Mouse (Mus musculus) yolk sac, embryonic 10.5 days (tissue): ENCODE measurements at regions not wholly inside any gene's neighbourhood (a gene's known extent, or its start where the extent isn't known, plus 50 kb on each side); places are given as distances from the start of the nearest gene placed in this dataset.

Source experiments
- DNase-seq: peaks from one replicate; pipeline ENCODE4 v3.0.0-alpha.2; 2017; ENCODE audit warnings: low spot score

DNA sequence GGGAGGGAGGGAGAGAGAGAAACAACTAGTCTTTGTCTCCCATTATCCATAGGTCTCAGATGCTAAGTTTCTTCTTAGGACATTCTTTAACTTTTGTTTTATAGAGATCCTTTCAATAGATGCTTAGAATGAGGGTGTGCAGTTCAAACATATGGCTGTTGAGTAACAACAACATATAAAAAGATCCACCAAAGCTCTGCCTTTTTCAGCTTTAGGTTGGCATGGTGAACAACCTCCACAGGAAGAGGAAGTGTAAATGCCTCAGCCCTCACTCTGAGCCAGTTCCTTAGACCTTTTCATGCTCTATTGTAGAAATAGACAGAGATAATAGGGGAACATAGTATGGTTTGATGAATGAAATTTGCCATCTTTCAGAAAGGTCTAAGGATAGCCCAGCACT lies 326.0 kb downstream of the Fam84a start:
- no peak for DNase-seq

DNA sequence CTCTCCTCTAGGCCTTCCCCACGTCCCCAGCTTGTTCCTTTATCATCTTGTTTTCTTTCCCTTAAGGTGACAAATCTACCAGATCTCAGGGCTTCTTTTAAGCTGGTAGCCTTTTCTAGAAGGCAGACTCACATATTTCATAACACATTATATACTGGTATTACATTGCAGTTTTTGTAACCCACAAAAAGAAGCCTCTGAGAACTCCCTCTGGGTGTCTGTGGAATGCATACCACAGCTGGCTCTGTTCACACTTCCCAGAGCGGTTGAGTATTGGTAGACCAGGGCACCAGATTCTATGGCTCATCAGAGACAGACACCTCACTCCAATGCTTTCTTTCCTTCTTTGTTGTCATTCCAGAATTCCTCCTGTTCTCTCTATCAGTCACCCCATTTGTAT lies 336.4 kb downstream of the Fam84a start:
- no peak for DNase-seq

- DNase-seq, result no peak
These were observed 341.7 kb downstream of the Fam84a start for GRCm38 (mm10) chr12:13810155-13810515.

DNA sequence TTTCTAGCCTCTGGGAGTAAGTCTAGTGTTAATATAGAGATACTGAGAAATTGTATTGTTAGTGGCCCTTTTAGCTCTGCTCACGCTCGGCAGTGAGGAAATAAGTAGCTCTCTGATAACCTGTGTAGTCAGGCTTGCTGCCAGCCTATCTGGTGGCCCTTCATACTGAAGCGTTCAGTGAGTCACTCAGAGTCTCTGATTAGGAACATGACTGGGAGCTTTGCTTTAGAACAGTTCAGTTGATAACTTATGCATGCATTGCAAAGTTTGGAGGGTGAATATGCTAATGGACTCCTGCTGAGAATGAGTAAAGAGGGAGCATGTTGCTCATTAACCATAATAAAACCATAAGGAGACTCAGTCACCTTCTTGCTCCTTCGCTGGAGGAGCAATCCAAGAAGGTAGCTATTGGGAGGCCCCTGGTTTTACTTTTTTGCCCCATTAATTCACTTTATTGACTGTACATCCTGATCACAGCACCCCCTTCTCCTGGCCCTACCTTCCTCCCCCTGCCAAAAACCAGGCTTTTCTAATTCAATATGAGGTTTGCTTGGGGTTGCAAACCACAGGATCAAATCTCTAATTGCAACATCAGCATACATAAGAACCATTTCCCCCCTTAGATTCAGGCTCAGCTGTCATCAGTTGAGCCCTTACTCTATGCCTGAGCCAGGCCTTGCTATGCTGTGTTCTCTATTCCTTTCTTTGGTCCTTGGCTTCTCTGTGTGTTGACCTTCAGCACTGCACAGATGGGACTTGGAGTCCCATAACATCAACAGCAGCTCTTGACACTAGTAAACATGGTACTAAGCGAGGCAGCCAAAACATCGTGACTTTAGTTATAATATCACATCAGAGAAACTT lies 342.3 kb downstream of the Fam84a start:
- no peak for DNase-seq

DNA sequence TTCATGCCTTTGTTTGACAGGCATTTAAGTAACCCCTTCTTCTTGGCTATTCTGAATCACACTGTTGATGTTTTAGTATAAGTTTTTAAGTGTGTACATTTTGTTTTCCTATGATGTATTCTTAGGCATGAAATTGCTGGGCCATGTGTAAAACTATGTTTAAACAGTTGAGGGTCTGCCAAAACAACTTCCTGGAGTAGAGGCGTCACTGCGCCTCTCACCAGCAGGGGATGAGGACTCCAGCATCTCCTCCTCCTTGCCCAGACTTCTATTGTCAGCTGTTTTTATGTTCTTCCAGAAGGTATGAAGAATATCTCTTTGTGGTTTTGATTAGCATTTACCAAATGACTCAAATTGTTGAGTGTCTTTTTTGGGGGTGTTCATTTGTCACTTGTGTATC lies 372.1 kb downstream of the Fam84a start:
- DNase-seq, result no peak

GRCm38 (mm10) chr12:13776687-13777086 lies 375.2 kb downstream of the Fam84a start:
- no peak for DNase-seq

DNA sequence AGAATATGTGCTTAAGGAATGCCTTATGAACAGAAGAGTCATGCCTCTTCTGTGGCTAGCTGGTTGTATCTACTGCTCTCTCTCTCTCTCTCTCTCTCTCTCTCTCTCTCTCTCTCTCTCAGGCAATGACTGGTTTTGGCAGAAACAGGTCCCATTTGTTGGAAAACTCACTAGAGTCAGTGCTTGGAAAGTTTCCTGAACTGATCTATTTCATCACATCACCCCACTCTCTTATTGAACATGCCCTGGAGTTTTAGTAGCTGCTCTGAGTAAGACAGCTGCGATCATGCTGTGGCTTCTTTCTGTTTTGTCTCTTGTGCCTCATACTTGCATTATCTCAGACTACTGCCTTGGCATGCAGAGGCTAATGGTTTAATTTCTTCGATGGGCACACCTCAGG lies 382.2 kb downstream of the Fam84a start:
- DNase-seq, result no peak

- no peak for DNase-seq
These were observed 382.7 kb downstream of the Fam84a start for GRCm38 (mm10) chr12:13769156-13769555.

- no peak for DNase-seq
These were observed 385.4 kb downstream of the Fam84a start for GRCm38 (mm10) chr12:13766486-13766885.

DNA sequence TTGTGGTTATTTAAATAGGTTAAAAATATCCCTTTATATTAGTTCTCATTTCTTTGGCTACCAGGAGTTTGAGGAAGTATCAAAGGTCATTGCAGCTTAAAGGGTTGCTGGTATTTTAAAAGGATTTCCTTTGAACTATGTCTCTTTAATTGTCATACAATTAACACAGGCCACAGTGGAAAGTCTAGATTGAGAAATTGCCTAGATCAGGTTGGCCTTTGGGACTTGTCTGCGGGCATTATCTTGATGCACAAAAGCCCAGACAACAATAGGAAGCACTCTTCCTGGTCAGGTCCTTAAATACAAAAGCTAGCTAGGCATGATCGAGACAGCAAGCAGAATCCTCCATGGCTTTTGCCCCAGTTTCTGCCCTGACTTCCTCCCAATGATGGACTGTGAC lies 398.0 kb downstream of the Fam84a start:
- no peak for DNase-seq

DNA sequence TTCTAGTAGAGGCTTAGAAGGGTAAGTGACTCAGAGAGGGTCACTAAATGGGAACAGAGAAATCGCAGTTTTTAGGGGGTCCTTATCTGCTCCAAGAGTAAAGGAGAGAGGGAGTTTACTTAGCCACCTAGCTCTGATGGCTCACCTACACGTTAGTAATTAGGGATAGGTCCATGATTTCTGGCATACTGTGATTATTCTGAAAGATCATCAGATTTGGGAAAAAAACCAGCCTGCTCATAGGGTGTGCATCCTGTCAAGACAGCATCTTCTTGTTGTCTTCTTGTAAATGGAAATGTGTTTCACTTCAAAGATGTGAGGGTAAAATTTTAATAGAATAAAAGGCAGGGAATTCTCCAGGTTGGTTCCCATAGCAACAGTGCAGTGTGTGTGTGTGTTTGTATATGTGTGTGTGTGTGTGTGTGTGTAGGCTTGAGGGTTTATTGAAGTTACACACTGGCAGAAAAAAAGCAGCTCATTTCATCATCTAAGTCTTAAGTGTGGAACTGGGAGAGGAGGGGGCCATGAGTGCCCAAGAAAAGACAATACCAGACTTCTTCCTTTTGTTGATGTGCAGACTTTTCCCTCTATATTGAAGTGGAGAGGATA lies 407.4 kb downstream of the Fam84a start:
- no peak for DNase-seq

GRCm38 (mm10) chr12:13729901-13730637 lies 421.8 kb downstream of the Fam84a start:
- no peak for DNase-seq

- DNase-seq, result no peak
These were observed 422.9 kb downstream of the Fam84a start for GRCm38 (mm10) chr12:13728986-13729385.

GRCm38 (mm10) chr12:13724511-13724910 lies 427.3 kb downstream of the Fam84a start:
- DNase-seq, result no peak

GRCm38 (mm10) chr12:13709806-13710205 lies 440.9 kb downstream of the Nbas start:
- DNase-seq, result no peak

GRCm38 (mm10) chr12:13707747-13708146 lies 438.8 kb downstream of the Nbas start:
- DNase-seq, result no peak

DNA sequence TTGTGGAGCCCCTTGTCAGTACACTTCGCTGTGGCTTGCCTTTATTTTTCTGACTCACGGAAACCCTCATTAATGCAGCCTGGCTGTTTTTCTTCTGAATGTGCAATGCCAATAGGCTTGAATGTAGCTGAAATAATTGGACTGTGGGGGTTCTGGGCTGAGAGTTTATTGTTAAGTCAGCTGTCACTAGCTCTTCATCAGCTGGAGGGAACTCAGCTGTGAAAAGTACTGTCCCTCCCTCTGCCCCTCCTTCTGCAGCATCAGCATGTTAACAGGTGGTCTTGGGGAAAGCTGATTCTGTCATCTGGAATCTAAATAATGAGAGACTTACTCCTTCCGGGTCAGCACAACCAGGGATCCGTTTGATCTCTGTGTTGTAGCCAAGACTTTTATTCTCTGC lies 437.6 kb downstream of the Nbas start:
- no peak for DNase-seq

GRCm38 (mm10) chr12:13703604-13704003 lies 434.7 kb downstream of the Nbas start:
- no peak for DNase-seq

DNA sequence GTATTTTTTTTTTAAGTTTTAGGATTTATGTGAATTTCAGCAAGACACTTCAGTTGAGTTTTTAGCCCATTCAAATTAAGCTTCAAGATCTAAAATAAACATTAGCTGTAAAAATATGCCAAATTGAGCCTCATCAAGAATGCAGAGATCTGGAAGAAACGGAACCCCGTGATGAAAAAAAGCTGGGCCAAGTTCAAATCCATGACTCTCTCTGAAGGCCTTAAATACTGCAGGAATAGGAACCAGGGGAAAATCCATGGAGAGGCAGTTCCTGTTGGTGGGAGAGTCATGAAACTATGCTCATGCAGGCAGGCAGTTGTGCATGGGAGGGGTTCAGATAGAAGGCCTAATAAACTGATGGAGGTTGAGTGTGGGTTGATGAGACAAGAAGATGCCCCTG lies 430.9 kb downstream of the Nbas start:
- no peak for DNase-seq

GRCm38 (mm10) chr12:13698834-13699233 lies 429.9 kb downstream of the Nbas start:
- DNase-seq, result no peak

GRCm38 (mm10) chr12:13691394-13692165 lies 422.6 kb downstream of the Nbas start:
- no peak for DNase-seq

DNA sequence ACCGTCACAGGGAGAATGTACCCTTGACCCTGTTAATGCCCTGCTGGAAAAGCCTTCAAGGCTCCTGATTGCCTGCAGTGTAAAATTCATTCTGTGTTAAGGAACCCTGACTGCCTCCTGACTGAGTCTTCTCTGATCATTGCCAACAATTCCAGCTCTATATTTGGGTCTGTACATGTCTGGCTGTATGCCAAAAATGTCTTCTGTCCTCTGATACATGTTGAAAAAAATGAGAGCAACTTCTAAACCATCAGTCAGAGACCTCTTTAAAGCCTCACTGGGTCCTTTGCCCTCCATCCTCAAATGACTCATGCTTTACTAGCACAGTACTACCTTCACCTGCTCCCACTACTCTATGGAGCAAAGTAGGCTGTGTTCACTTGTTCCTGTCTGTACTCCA lies 408.3 kb downstream of the Nbas start:
- no peak for DNase-seq
